Mouse (Mus musculus) neural tube, embryonic 13.5 days (tissue): ENCODE data around the gene Tecpr2. TPM values are rescaled to one million over a fixed set of nuclear protein-coding genes. Genes with fewer than 3 reads are reported as not detected.

Source experiments
- ATAC-seq: fragments of 200-750 bp; cut with Nextera tagmentation; 2 replicates; pipeline ENCODE4 v1.8.0; 2017; ENCODE audit warnings: low read depth, mild to moderate bottlenecking, moderate TSS enrichment, moderate library complexity
- H3K27ac ChIP-seq: fragments of 300-500 bp; sonication (generic); replicated peaks from 2 replicates; pipeline ENCODE4 v1.5.1; 2015; ENCODE audit warnings: moderate library complexity, mild to moderate bottlenecking, inconsistent platforms
- H3K27me3 ChIP-seq: fragments of 300-500 bp; sonication (generic); 2 replicates; pipeline ENCODE4 v1.6.1; 2015; ENCODE audit warnings: mild to moderate bottlenecking, inconsistent platforms
- H3K36me3 ChIP-seq: fragments of 300-500 bp; sonication (generic); 2 replicates; pipeline ENCODE4 v1.6.1; 2015; ENCODE audit warnings: mild to moderate bottlenecking, inconsistent platforms
- H3K4me1 ChIP-seq: fragments of 300-500 bp; sonication (generic); replicated peaks from 2 replicates; pipeline ENCODE4 v1.6.1; 2015; ENCODE audit warnings: inconsistent platforms
- H3K4me2 ChIP-seq: fragments of 300-500 bp; sonication (generic); 2 replicates; pipeline ENCODE4 v1.6.1; 2015; ENCODE audit warnings: inconsistent platforms, mild to moderate bottlenecking, moderate library complexity
- H3K4me3 ChIP-seq: fragments of 300-500 bp; sonication (generic); 2 replicates; pipeline ENCODE4 v1.5.1; 2015; ENCODE audit warnings: mild to moderate bottlenecking, inconsistent platforms
- H3K9ac ChIP-seq: fragments of 300-500 bp; sonication (generic); 2 replicates; pipeline ENCODE4 v1.6.1; 2015; ENCODE audit warnings: moderate library complexity, mild to moderate bottlenecking, inconsistent platforms
- H3K9me3 ChIP-seq: fragments of 300-500 bp; sonication (generic); 2 replicates; pipeline ENCODE4 v1.6.1; 2016; ENCODE audit warnings: inconsistent platforms
- WGBS: fragments of 180-500 bp; shearing (Covaris S2); methylation state at CpG from one replicate; pipeline ENCODE4 v1.1.7; 2015; 5-methylcytosine and 5-hydroxymethylcytosine counted together
- polyA plus RNA-seq: library from polyadenylated mRNA; unstranded; fragments of >200 nt; fragmentation: Nextera tagmentation; extraction: Ambion mirVana; gene quantifications from 2 replicates; pipeline ENCODE4 v1.2.1, GENCODE M21; 2015

The Tecpr2 gene
- polyA plus RNA-seq, 1 experiment from 2014 or later, result 6.3 TPM

- 91% methylated on average over 3 of the region's 3 CpGs for WGBS
- Histone ChIP-seq H3K4me2 (no peak overlapping the region), H3K27me3 (no peaks in the 10 kb centered on the region), H3K27ac (no peak overlapping the region), H3K36me3 (peaks cover 48% of the 10 kb centered on the region), H3K4me1 (no peaks in the 10 kb centered on the region), H3K9me3 (no peaks in the 10 kb centered on the region), H3K4me3 (no peak overlapping the region), H3K9ac (no peak overlapping the region)
- no peak for ATAC-seq
These were observed 64.4 kb downstream of the Tecpr2 start for GRCm38 (mm10) chr12:110953443-110953842.

- H3K27me3 ChIP-seq, result no peaks in the 10 kb centered on the region
- no peak overlapping the region for H3K9ac ChIP-seq
- ATAC-seq, result no peak
- 98% methylated on average over 2 of the region's 2 CpGs for WGBS
- H3K4me2 ChIP-seq, result no peak overlapping the region
- peaks cover 46% of the 10 kb centered on the region for H3K36me3 ChIP-seq
- no peaks in the 10 kb centered on the region for H3K4me1 ChIP-seq
- no peak overlapping the region for H3K27ac ChIP-seq
- no peak overlapping the region for H3K4me3 ChIP-seq
- no peaks in the 10 kb centered on the region for H3K9me3 ChIP-seq
These were observed 64.8 kb downstream of the Tecpr2 start for GRCm38 (mm10) chr12:110953900-110954299.

GRCm38 (mm10) chr12:110954351-110954991 lies 65.4 kb downstream of the Tecpr2 start:
- Histone ChIP-seq H3K4me2 (no peak overlapping the region), H3K9ac (no peak overlapping the region), H3K27me3 (no peaks in the 10 kb centered on the region), H3K9me3 (no peaks in the 10 kb centered on the region), H3K4me3 (no peak overlapping the region), H3K27ac (no peak overlapping the region), H3K4me1 (no peaks in the 10 kb centered on the region), H3K36me3 (peaks cover 45% of the 10 kb centered on the region)
- no peak for ATAC-seq
- WGBS, result 88% methylated on average over 4 of the region's 4 CpGs

- Histone ChIP-seq H3K27me3 (no peaks in the 10 kb centered on the region), H3K36me3 (peaks cover 24% of the 10 kb centered on the region), H3K9me3 (no peaks in the 10 kb centered on the region), H3K4me3 (no peak overlapping the region), H3K4me1 (no peaks in the 10 kb centered on the region), H3K27ac (no peak overlapping the region), H3K4me2 (no peak overlapping the region), H3K9ac (no peak overlapping the region)
- 69% methylated on average over 2 of the region's 2 CpGs for WGBS
- no peak for ATAC-seq
These were observed 72.9 kb downstream of the Tecpr2 start for GRCm38 (mm10) chr12:110961973-110962372.

- Histone ChIP-seq H3K4me3 (no peak overlapping the region), H3K27ac (no peak overlapping the region), H3K4me2 (no peak overlapping the region), H3K36me3 (peaks cover 34% of the 10 kb centered on the region), H3K27me3 (no peaks in the 10 kb centered on the region), H3K9ac (no peak overlapping the region), H3K9me3 (no peaks in the 10 kb centered on the region), H3K4me1 (no peaks in the 10 kb centered on the region)
- ATAC-seq, result no peak
- WGBS, result 73% methylated on average over 3 of the region's 3 CpGs
These were observed 76.4 kb downstream of the Tecpr2 start for GRCm38 (mm10) chr12:110965500-110965899.

- H3K36me3 ChIP-seq, result peaks cover 40% of the 10 kb centered on the region
- H3K27ac ChIP-seq, result no peak overlapping the region
- H3K4me2 ChIP-seq, result no peak overlapping the region
- 75% methylated on average over 4 of the region's 4 CpGs for WGBS
- H3K9ac ChIP-seq, result no peak overlapping the region
- ATAC-seq, result no peak
- H3K9me3 ChIP-seq, result no peaks in the 10 kb centered on the region
- H3K27me3 ChIP-seq, result no peaks in the 10 kb centered on the region
- H3K4me1 ChIP-seq, result no peaks in the 10 kb centered on the region
- no peak overlapping the region for H3K4me3 ChIP-seq
These were observed 77.0 kb downstream of the Tecpr2 start for GRCm38 (mm10) chr12:110966079-110966478.

GRCm38 (mm10) chr12:110967146-110967545 lies 78.1 kb downstream of the Tecpr2 start:
- peaks cover 42% of the 10 kb centered on the region for H3K36me3 ChIP-seq
- no peaks in the 10 kb centered on the region for H3K9me3 ChIP-seq
- 93% methylated on average over 2 of the region's 2 CpGs for WGBS
- no peak for ATAC-seq
- H3K27ac ChIP-seq, result no peak overlapping the region
- no peaks in the 10 kb centered on the region for H3K4me1 ChIP-seq
- no peak overlapping the region for H3K4me3 ChIP-seq
- no peak overlapping the region for H3K4me2 ChIP-seq
- no peak overlapping the region for H3K9ac ChIP-seq
- H3K27me3 ChIP-seq, result no peaks in the 10 kb centered on the region

- Histone ChIP-seq H3K27ac (no peak overlapping the region), H3K4me1 (no peaks in the 10 kb centered on the region), H3K9ac (no peak overlapping the region), H3K9me3 (no peaks in the 10 kb centered on the region), H3K36me3 (peaks cover 61% of the 10 kb centered on the region), H3K27me3 (no peaks in the 10 kb centered on the region), H3K4me2 (no peak overlapping the region), H3K4me3 (no peak overlapping the region)
- WGBS, result 95% methylated on average over 5 of the region's 5 CpGs
- no peak for ATAC-seq
These were observed 81.3 kb downstream of the Tecpr2 start for GRCm38 (mm10) chr12:110970408-110970807.

GRCm38 (mm10) chr12:110971972-110972371 lies 82.9 kb downstream of the Tecpr2 start:
- no peak overlapping the region for H3K9ac ChIP-seq
- no peak for ATAC-seq
- H3K36me3 ChIP-seq, result peaks cover 75% of the 10 kb centered on the region
- WGBS, result 95% methylated on average over 5 of the region's 5 CpGs
- H3K27me3 ChIP-seq, result no peaks in the 10 kb centered on the region
- no peaks in the 10 kb centered on the region for H3K9me3 ChIP-seq
- no peaks in the 10 kb centered on the region for H3K4me1 ChIP-seq
- H3K4me3 ChIP-seq, result no peak overlapping the region
- no peak overlapping the region for H3K4me2 ChIP-seq
- H3K27ac ChIP-seq, result no peak overlapping the region

GRCm38 (mm10) chr12:110973829-110974228 lies 84.8 kb downstream of the Tecpr2 start:
- Histone ChIP-seq H3K27ac (no peak overlapping the region), H3K4me1 (peaks cover 8% of the 10 kb centered on the region), H3K4me3 (no peak overlapping the region), H3K27me3 (no peaks in the 10 kb centered on the region), H3K9me3 (no peaks in the 10 kb centered on the region), H3K36me3 (peaks cover 59% of the 10 kb centered on the region), H3K9ac (no peak overlapping the region), H3K4me2 (no peak overlapping the region)
- WGBS, result 94% methylated on average over 4 of the region's 4 CpGs
- no peak for ATAC-seq

GRCm38 (mm10) chr12:110974295-110974694 lies 85.2 kb downstream of the Tecpr2 start:
- H3K4me2 ChIP-seq, result no peak overlapping the region
- H3K4me1 ChIP-seq, result peaks cover 11% of the 10 kb centered on the region
- H3K36me3 ChIP-seq, result peaks cover 54% of the 10 kb centered on the region
- no peaks in the 10 kb centered on the region for H3K9me3 ChIP-seq
- no peak overlapping the region for H3K9ac ChIP-seq
- WGBS, result 91% methylated on average over 7 of the region's 7 CpGs
- H3K27ac ChIP-seq, result no peak overlapping the region
- no peak for ATAC-seq
- H3K27me3 ChIP-seq, result no peaks in the 10 kb centered on the region
- no peak overlapping the region for H3K4me3 ChIP-seq

GRCm38 (mm10) chr12:110974726-110975125 lies 85.7 kb downstream of the Tecpr2 start:
- no peak overlapping the region for H3K4me2 ChIP-seq
- 90% methylated on average over 6 of the region's 6 CpGs for WGBS
- H3K9ac ChIP-seq, result no peak overlapping the region
- peaks cover 52% of the 10 kb centered on the region for H3K36me3 ChIP-seq
- H3K27ac ChIP-seq, result no peak overlapping the region
- no peak for ATAC-seq
- H3K9me3 ChIP-seq, result no peaks in the 10 kb centered on the region
- H3K27me3 ChIP-seq, result no peaks in the 10 kb centered on the region
- peaks cover 12% of the 10 kb centered on the region for H3K4me1 ChIP-seq
- no peak overlapping the region for H3K4me3 ChIP-seq

GRCm38 (mm10) chr12:110975385-110975784 lies 86.3 kb downstream of the Tecpr2 start:
- H3K4me1 ChIP-seq, result peaks cover 12% of the 10 kb centered on the region
- WGBS, result 91% methylated on average over 5 of the region's 5 CpGs
- H3K27ac ChIP-seq, result no peak overlapping the region
- H3K27me3 ChIP-seq, result no peaks in the 10 kb centered on the region
- no peaks in the 10 kb centered on the region for H3K9me3 ChIP-seq
- no peak overlapping the region for H3K4me3 ChIP-seq
- no peak overlapping the region for H3K9ac ChIP-seq
- H3K36me3 ChIP-seq, result peaks cover 46% of the 10 kb centered on the region
- ATAC-seq, result no peak
- no peak overlapping the region for H3K4me2 ChIP-seq
